Mouse (Mus musculus) neural tube, embryonic 13.5 days (tissue): ENCODE measurements around the gene Kcnma1. TPM values are rescaled to one million over a fixed set of nuclear protein-coding genes. Genes with fewer than 3 reads are reported as not detected.

Experiments used
- ATAC-seq: fragments of 200-750 bp; cut with Nextera tagmentation; 2 replicates; pipeline ENCODE4 v1.8.0; 2017; ENCODE audit warnings: low read depth, mild to moderate bottlenecking, moderate TSS enrichment, moderate library complexity
- H3K27ac ChIP-seq: fragments of 300-500 bp; sonication (generic); replicated peaks from 2 replicates; pipeline ENCODE4 v1.5.1; 2015; ENCODE audit warnings: moderate library complexity, mild to moderate bottlenecking, inconsistent platforms
- H3K27me3 ChIP-seq: fragments of 300-500 bp; sonication (generic); 2 replicates; pipeline ENCODE4 v1.6.1; 2015; ENCODE audit warnings: mild to moderate bottlenecking, inconsistent platforms
- H3K36me3 ChIP-seq: fragments of 300-500 bp; sonication (generic); 2 replicates; pipeline ENCODE4 v1.6.1; 2015; ENCODE audit warnings: mild to moderate bottlenecking, inconsistent platforms
- H3K4me1 ChIP-seq: fragments of 300-500 bp; sonication (generic); replicated peaks from 2 replicates; pipeline ENCODE4 v1.6.1; 2015; ENCODE audit warnings: inconsistent platforms
- H3K4me2 ChIP-seq: fragments of 300-500 bp; sonication (generic); 2 replicates; pipeline ENCODE4 v1.6.1; 2015; ENCODE audit warnings: inconsistent platforms, mild to moderate bottlenecking, moderate library complexity
- H3K4me3 ChIP-seq: fragments of 300-500 bp; sonication (generic); 2 replicates; pipeline ENCODE4 v1.5.1; 2015; ENCODE audit warnings: mild to moderate bottlenecking, inconsistent platforms
- H3K9ac ChIP-seq: fragments of 300-500 bp; sonication (generic); 2 replicates; pipeline ENCODE4 v1.6.1; 2015; ENCODE audit warnings: moderate library complexity, mild to moderate bottlenecking, inconsistent platforms
- H3K9me3 ChIP-seq: fragments of 300-500 bp; sonication (generic); 2 replicates; pipeline ENCODE4 v1.6.1; 2016; ENCODE audit warnings: inconsistent platforms
- WGBS: fragments of 180-500 bp; shearing (Covaris S2); methylation state at CpG from one replicate; pipeline ENCODE4 v1.1.7; 2015; 5-methylcytosine and 5-hydroxymethylcytosine counted together
- polyA plus RNA-seq: library from polyadenylated mRNA; unstranded; fragments of >200 nt; fragmentation: Nextera tagmentation; extraction: Ambion mirVana; gene quantifications from 2 replicates; pipeline ENCODE4 v1.2.1, GENCODE M21; 2015

Gene Kcnma1
- polyA plus RNA-seq, 1 experiment from 2014 or later: 13.1 TPM

DNA sequence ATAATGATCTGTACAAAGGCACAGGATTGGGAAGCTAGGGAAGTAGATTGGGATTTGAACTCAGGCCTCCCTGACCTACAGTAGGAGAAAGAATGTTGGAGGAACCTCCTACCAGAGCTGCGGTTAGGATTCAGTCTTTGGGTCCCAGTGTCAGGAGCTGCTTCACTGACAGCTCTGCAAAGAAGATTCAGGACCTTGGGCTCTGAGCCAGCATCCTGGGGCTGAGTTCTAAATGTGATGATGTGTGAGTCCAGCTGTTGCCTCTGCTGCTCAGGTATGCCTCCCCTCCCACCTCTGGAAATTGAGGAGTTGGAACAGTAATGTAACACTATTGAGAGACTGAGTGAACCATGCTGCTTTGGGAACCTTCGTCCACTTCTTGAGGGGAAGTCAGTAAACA lies 266.3 kb downstream of the Kcnma1 start:
- Histone ChIP-seq H3K4me2 (no peak overlapping the region), H3K4me1 (no peaks in the 10 kb centered on the region), H3K27me3 (no peaks in the 10 kb centered on the region), H3K4me3 (no peak overlapping the region), H3K27ac (no peak overlapping the region), H3K9ac (no peak overlapping the region), H3K9me3 (no peaks in the 10 kb centered on the region), H3K36me3 (no peaks in the 10 kb centered on the region)
- ATAC-seq: no peak
- 82% methylated on average over 2 of the region's 2 CpGs for WGBS

DNA sequence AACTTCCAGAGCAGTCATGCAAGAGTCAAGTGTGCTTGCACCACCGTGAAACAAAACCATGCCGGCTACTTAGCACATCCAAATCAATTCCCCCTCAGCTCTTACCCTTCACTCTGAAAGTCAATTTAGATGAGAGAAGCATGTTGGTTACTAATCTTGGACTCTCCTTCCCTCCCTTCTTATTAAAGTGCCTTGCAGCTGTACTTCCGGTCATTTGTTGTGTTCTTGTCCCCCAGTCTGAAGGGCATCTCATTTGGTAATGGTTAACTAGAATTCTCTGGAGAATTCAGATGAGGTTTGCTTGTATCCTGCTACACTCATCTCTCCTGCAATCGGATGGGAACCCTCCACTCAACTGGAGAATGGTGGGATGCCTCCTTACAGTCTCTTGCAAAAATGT lies 267.3 kb downstream of the Kcnma1 start:
- H3K36me3 ChIP-seq: no peaks in the 10 kb centered on the region

DNA sequence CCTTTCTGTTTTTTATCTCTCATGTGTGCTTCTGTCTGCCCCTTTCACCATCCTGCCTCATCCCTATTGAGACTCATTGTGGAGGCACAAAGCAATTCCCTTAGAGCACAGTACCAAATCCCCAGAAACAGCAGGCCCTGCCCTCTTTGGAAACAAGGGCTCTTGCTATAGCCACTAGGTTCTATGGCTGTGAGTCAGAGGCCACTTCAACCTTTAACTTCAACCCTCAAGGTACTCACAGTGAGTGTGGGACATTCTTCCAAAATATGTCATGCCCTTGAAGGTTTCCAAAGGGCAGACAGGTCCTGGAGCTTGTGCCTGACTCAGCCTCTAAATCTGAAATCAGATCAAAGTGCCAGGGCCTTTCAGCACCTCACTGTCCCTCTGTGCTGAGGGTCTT lies 272.8 kb downstream of the Kcnma1 start:
- no peak overlapping the region for H3K4me2 ChIP-seq
- H3K27ac ChIP-seq: no peak overlapping the region
- no peak overlapping the region for H3K4me3 ChIP-seq
- H3K9me3 ChIP-seq: no peaks in the 10 kb centered on the region
- ATAC-seq: no peak
- no peaks in the 10 kb centered on the region for H3K36me3 ChIP-seq
- H3K4me1 ChIP-seq: no peaks in the 10 kb centered on the region
- H3K27me3 ChIP-seq: no peaks in the 10 kb centered on the region
- no peak overlapping the region for H3K9ac ChIP-seq

More for the DNA sequence above, 267.3 kb downstream of the Kcnma1 start:
- no peak overlapping the region for H3K4me3 ChIP-seq
- H3K9ac ChIP-seq: no peak overlapping the region
- H3K9me3 ChIP-seq: no peaks in the 10 kb centered on the region
- no peak for ATAC-seq
- 86% methylated on average over 4 of the region's 4 CpGs for WGBS
- no peaks in the 10 kb centered on the region for H3K4me1 ChIP-seq
- no peak overlapping the region for H3K27ac ChIP-seq
- no peaks in the 10 kb centered on the region for H3K27me3 ChIP-seq
- H3K4me2 ChIP-seq: no peak overlapping the region

DNA sequence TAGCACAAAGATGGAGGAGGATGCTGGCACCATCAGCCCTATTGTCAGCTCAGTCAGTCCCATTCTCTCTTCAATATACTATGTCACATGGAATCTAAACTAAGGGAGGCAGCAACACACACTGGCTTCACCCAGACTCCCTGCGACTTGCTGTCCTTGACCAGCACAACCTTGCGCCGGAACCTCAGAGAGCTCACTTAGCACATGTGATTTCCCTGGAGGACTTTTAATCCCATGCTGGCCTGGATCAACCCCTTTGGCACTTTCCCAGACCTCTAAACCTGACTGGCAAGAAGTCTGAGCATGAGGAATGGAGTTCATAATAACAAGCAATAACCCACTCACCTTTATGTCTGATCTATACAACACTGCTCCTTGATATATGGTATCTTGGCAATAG lies 280.1 kb downstream of the Kcnma1 start:
- H3K36me3 ChIP-seq: no peaks in the 10 kb centered on the region
- no peaks in the 10 kb centered on the region for H3K4me1 ChIP-seq
- no peak overlapping the region for H3K4me3 ChIP-seq
- no peak overlapping the region for H3K4me2 ChIP-seq
- no peak for ATAC-seq
- no peak overlapping the region for H3K27ac ChIP-seq
- 90% methylated on average over 3 of the region's 3 CpGs for WGBS
- H3K9me3 ChIP-seq: no peaks in the 10 kb centered on the region
- no peak overlapping the region for H3K9ac ChIP-seq
- H3K27me3 ChIP-seq: no peaks in the 10 kb centered on the region

DNA sequence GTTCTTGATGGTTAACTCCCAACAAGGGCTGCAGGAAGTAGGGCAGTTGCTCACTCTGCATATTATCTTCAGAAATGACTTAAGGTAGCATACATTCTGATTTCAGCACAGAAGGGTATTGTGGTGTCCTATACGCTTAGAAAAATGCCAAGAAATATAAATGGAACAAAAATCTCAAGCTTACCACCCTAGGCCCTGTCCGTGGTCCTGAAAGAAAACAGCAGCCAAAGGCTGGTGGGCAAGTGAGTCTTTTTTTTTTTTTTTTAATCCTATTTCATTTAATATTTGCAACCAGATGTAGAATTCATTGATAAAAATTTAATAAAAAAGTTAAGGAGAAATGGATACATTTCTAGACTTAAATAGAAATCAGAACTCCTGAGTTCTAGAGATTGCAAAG lies 284.9 kb downstream of the Kcnma1 start:
- no peaks in the 10 kb centered on the region for H3K9me3 ChIP-seq
- peaks cover under 1% of the 10 kb centered on the region; the same call in 1 of the 2 replicates for H3K4me1 ChIP-seq
- ATAC-seq: no peak
- no peak overlapping the region for H3K9ac ChIP-seq
- H3K27me3 ChIP-seq: no peaks in the 10 kb centered on the region
- no peaks in the 10 kb centered on the region for H3K36me3 ChIP-seq
- H3K4me3 ChIP-seq: no peak overlapping the region
- no peak overlapping the region for H3K4me2 ChIP-seq
- WGBS: 51% methylated on average over 2 of the region's 2 CpGs
- no peak overlapping the region for H3K27ac ChIP-seq

DNA sequence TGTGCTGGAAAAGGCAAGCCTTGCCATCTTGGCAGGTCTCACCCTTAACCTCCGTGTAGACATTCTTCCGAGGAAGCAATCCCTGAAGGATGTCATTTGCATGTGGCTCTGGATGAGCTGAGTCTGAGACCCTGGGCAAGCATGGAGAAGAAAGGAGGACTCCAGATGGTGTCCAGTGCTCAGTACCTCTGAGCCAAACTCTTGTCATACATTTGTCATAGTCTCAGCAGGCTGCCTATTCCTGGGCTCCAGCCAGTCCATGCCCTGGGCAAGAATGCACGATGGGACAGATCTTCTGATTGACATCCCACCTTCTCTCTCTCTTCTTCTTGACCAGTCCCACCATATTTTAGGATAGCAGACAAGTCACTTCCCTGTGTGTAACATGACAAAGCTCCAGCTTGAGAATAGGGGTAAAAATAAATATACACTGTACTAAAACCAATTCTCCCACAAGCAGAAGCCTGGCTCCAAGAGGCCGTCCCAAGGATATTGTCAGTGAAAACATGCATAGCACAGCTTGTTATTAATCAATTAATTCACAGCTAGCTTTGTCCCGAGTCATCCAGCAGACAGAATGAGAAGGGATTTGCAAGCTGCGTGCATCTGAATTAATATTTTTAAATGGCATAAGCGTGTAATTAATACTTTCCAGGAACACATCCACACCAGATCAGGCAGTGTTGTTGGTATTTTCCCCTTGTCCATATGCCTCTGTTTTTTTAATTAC lies 290.4 kb downstream of the Kcnma1 start:
- H3K9ac ChIP-seq: no peak overlapping the region
- no peak overlapping the region for H3K4me3 ChIP-seq
- H3K9me3 ChIP-seq: no peaks in the 10 kb centered on the region
- H3K27ac ChIP-seq: no peak overlapping the region
- H3K27me3 ChIP-seq: no peaks in the 10 kb centered on the region
- 43% methylated on average over 7 of the region's 7 CpGs for WGBS
- H3K36me3 ChIP-seq: no peaks in the 10 kb centered on the region
- peaks cover 9% of the 10 kb centered on the region for H3K4me1 ChIP-seq
- H3K4me2 ChIP-seq: no peak overlapping the region
- ATAC-seq: no peak

DNA sequence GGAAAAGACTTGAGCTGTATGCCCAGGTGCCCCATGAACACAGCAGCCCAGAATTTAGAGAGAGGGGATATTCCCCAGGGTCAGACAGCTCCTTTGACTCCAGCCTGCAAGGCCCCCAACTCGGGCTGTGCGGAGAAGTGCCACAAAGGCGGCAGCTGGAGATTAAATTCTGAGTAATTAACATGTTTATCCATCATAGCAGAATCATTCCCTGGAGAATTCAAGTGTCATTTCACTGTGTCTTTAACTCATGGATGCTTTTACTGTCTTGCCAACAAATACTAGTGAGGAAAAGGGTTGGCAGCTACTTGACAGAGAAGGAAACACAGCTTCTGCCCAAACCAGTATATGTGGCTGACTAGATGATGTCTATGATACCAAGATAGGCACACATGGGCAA lies 295.0 kb downstream of the Kcnma1 start:
- peak overlapping the region; percentile 28 for H3K27ac ChIP-seq
- no peaks in the 10 kb centered on the region for H3K36me3 ChIP-seq
- ATAC-seq: peak; percentile 43; the same call in 1 of the 2 replicates
- 39% methylated on average over 3 of the region's 3 CpGs for WGBS
- H3K4me3 ChIP-seq: no peak overlapping the region
- H3K9me3 ChIP-seq: no peaks in the 10 kb centered on the region
- H3K4me1 ChIP-seq: peaks cover 25% of the 10 kb centered on the region
- no peak overlapping the region for H3K9ac ChIP-seq
- no peaks in the 10 kb centered on the region for H3K27me3 ChIP-seq
- no peak overlapping the region for H3K4me2 ChIP-seq

DNA sequence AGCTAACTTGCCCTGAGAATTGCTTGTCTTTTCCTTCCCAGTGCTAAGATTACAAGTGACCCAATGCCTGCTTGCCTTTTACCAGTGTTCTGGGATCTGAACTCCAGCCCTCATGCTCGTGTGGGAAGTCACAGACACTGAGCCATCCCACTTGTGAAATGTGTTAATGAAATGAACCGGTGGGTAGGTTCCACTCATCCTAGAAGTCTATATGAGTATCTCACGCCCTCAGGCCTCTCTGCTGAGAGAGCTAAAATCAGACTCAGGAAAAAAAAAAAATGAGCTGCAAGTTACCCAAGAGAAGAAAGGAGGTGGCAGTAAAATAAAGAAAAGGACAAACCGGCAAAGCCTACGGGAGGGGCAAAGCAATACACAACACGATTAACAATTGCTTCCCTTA lies 295.6 kb downstream of the Kcnma1 start:
- Histone ChIP-seq H3K27me3 (no peaks in the 10 kb centered on the region), H3K4me1 (peaks cover 20% of the 10 kb centered on the region), H3K27ac (0 out of 2 replicates have a peak overlapping the region, but pooled peaks have one; percentile 28), H3K4me3 (no peak overlapping the region), H3K4me2 (no peak overlapping the region), H3K9ac (no peak overlapping the region), H3K9me3 (no peaks in the 10 kb centered on the region), H3K36me3 (no peaks in the 10 kb centered on the region)
- 75% methylated on average over 6 of the region's 6 CpGs for WGBS
- ATAC-seq: no peak

DNA sequence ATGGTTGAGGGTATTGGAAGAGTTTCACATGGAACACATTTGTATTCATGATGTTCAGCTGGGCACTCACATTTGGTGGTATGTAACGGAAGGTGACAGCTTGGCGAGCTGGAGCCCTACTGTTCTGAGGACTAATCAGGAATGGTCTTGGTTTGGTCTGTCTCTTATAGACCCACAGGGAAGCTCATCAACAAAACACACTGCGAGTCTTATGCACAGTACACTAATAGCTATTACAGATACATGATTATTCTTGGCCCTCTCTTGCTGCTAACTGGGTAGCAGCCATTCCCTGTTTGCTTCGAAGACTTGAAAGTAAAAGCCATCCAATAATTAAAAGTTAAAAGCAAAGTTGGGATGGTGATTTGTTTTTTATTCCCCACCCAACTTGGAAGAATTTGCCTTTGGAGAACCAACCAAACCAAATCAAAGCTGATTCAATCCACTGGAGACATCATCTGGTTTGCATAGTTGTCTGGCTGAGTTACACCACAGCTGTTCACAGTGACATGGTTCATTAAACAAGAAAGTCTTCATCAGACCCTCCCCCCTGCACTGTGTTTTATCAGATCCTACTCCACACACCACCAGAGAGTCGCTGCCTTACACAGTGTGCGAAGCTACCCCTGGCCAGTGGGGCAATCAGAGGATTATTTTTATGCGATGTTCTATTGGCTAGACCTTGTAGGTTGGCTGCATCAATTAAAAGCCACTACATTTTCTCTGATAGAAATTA lies 299.7 kb downstream of the Kcnma1 start:
- WGBS: 61% methylated on average over 7 of the region's 7 CpGs

DNA sequence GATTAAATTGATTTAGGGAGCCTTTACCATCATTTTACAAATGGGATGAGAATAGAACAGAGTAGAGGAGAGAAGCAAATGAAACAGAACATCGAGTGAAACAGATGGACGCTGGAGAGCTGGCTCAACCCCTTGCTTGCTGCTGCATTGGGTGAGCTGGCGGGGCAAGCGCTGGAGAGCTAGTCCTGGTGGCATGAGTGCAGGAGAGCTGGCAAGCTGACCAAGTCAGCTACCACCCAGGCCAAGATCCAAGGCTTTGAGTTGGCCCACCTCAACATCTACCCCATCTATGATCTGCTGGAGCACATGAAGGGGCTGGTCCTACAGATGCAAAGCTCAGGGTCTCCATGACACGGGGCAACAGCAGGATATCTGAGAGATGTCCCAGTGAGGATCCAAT lies 301.4 kb downstream of the Kcnma1 start:
- H3K9me3 ChIP-seq: no peaks in the 10 kb centered on the region
- no peak overlapping the region for H3K4me2 ChIP-seq
- no peaks in the 10 kb centered on the region for H3K36me3 ChIP-seq
- H3K4me3 ChIP-seq: no peak overlapping the region
- WGBS: 89% methylated on average over 5 of the region's 5 CpGs
- no peak for ATAC-seq
- H3K27ac ChIP-seq: no peak overlapping the region
- no peak overlapping the region for H3K9ac ChIP-seq
- no peaks in the 10 kb centered on the region for H3K27me3 ChIP-seq
- H3K4me1 ChIP-seq: peaks cover 28% of the 10 kb centered on the region

More for the DNA sequence above, 299.7 kb downstream of the Kcnma1 start:
- H3K4me3 ChIP-seq: no peak overlapping the region
- no peaks in the 10 kb centered on the region for H3K27me3 ChIP-seq
- no peaks in the 10 kb centered on the region for H3K9me3 ChIP-seq
- H3K4me2 ChIP-seq: no peak overlapping the region
- H3K36me3 ChIP-seq: no peaks in the 10 kb centered on the region
- no peak overlapping the region for H3K9ac ChIP-seq
- peak overlapping the region; percentile 19; the same call in 1 of the 2 replicates for H3K27ac ChIP-seq
- 0 out of 2 replicates have a peak, but pooled peaks have one; percentile 48 for ATAC-seq
- H3K4me1 ChIP-seq: peaks cover 33% of the 10 kb centered on the region

DNA sequence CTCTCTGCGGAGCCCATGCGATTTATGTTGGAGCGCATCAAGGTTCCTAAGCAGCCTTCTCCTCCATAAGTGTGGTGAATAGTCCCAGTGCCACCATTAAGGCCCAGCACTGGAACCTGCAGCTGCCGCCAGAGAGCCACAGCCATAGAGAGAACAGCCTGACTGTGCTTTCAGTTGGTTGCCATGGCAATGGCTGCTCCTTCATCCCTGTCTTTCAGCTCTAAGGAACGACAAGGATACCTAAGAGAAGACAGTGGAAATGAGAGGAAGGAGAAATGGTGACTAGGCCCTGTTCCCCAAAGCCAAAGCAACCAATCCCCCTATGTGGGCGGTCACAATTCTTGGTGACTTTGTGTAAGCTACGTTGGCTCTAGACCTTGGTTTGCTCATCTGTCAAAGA lies 303.3 kb downstream of the Kcnma1 start:
- Histone ChIP-seq H3K27ac (peak overlapping the region; percentile 77), H3K4me3 (no peak overlapping the region), H3K27me3 (no peaks in the 10 kb centered on the region), H3K4me2 (no peak overlapping the region), H3K36me3 (no peaks in the 10 kb centered on the region), H3K4me1 (peaks cover 28% of the 10 kb centered on the region), H3K9ac (no peak overlapping the region), H3K9me3 (no peaks in the 10 kb centered on the region)
- ATAC-seq: no peak
- WGBS: 55% methylated on average over 7 of the region's 7 CpGs

DNA sequence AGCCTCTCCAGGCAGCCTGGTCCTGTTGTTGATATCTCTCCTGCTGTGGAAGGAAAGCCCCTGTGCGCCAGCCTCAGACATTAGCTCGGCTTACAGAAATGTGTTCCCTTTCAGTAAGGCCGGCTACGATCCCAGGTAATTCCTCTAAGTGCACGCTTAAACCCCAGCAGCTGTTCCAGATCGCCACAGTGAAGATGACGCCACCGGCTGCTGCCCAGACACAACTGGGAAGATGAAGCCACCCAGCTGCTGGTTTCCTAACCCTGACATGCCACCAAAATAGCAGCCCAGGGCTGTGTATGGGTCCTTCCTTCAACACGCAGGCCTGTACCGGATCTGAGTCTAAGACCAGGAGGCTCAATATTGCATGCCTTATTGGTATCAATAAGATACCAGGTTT lies 307.5 kb downstream of the Kcnma1 start:
- Histone ChIP-seq H3K4me2 (no peak overlapping the region), H3K4me1 (peaks cover 13% of the 10 kb centered on the region), H3K27ac (no peak overlapping the region), H3K4me3 (no peak overlapping the region), H3K36me3 (no peaks in the 10 kb centered on the region), H3K9me3 (no peaks in the 10 kb centered on the region), H3K27me3 (no peaks in the 10 kb centered on the region), H3K9ac (no peak overlapping the region)
- no peak for ATAC-seq
- 89% methylated on average over 10 of the region's 10 CpGs for WGBS
